Mouse (Mus musculus) frontal cortex, postnatal 14 days (tissue): ENCODE measurements at regions not wholly inside any gene's neighbourhood (a gene's known extent, or its start where the extent isn't known, plus 50 kb on each side); places are given as distances from the start of the nearest gene placed in this dataset.

ENCODE experiments used
- DNase-seq, 2 experiments: peaks; one replicate each; pipeline ENCODE4 v3.0.0; 2022; ENCODE audit warnings: low spot score in 2 of 2

DNA sequence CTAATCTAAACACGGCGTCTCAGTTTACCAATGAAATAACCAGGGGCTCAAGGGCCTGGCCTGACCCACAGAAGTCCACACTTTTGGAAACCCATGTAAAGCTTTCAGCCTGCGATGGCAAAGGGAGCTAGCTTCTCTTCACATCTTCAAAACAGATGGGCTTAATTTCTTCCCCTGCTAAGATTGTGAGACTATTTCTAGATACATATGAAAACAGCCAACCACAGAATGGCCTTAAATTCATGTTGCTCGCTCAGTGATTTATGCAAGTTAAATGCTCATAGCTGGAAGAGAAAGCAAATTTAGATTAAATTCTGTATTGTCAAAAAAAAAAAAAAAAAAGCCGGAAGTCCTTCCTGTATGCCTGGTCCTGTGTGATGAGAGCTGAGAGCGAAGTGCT is 53.2 kb upstream of the Epha4 start:
- DNase-seq: no peak

DNA sequence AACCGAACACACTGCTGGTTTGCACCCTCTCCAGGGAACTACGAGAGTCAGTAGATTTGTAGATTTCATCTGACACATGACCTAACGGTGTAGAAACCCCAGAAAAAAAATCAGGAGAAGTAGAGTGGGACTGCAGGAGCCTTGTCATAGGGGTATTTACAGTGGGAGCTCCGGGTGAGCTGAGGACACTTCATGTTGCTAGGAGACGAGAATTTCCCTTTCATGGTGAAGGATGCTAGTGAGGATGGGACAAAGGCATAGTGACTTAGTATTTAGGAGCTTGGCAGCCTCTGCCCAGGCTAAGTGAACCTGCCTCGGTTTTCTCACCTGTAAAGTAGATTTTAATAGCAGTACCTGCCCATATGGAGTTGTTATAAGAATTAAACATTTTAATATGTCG is 52.8 kb upstream of the Epha4 start:
- peak in 1 of 2 experiments; percentile 23 for DNase-seq
